Mouse (Mus musculus) monocyte, adult 2 months (primary cell): Measurements from ENCODE around the gene Lamb1.

Source experiments
- DNase-seq, 2 experiments: peaks; one replicate each; pipeline ENCODE4 v3.0.0; 2022; ENCODE audit warnings: low spot score in 2 of 2, low read depth in 1 of 2

Lamb1 gene

DNA sequence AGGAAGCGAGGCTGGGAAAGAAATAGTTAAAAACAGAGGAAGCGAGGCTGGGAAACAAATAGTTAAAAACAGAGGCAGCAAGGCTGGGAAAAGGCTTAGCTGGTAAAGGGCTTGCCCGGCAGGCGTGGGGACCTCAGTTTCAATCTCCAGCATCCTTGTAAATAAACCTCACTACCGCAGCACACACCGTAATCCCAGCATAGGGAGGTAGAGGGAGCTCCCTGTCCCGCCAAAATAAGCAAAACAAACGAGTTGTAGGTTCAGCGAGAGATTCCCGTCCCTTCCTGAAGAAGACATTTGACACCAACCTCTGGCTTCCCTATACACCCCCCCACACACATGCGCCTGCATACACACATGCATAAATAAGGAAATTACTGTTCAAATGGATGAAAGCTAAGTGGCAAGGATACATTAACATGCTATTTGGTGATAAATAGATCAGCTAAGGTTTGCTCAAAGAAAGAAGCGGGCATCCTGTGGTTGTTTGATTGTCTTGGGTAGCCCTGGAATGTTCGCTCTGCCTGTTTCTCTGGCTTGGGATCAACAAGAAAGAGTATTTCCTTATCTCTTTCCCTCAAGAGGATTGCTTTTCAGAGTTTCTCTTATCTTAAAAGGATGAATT, 111.4 kb downstream of the Lamb1 start:
- DNase-seq, result no peak

DNA sequence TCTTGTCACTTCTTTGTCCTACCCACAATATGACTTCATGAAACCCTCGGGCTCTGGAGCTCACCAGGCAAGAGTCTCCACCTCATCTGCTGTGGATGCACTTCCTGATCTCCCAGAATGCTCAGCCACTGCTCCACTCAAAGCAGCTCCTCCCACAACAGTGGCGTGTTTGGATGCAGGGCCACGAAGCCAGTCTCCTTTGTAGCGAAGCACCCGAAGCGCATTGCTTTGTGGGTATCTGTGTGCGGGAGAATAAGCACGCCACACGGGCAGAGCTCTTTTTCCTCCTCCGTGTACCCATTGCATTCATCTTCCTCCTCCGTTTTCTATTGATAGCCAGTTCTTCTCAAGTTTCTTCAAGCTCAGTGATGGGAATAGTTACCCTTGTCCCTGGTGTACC, 112.2 kb downstream of the Lamb1 start:
- no peak for DNase-seq
